Mouse (Mus musculus): ENCODE data around the gene Bcl11b.

GRCm38 (mm10) chr12:107923963-107924362 is 79.4 kb downstream of the Bcl11b start:
- TF ChIP-seq TCF12 (IDR thresholded peaks at IDR 0.05; ENCODE audit: insufficient read depth, poor library complexity, severe bottlenecking), result no peak
- no peak for TF ChIP-seq POLR2A (IDR thresholded peaks at IDR 0.05; ENCODE audit: insufficient read length, low read depth)
- TF ChIP-seq MAX (IDR thresholded peaks at IDR 0.05; ENCODE audit: low read depth), result no peak
- TF ChIP-seq CEBPB (IDR thresholded peaks at IDR 0.05; ENCODE audit: insufficient read depth, poor library complexity, severe bottlenecking), result no peak
- no peak for TF ChIP-seq SRF (IDR thresholded peaks at IDR 0.05; ENCODE audit: control insufficient read depth, insufficient read length, low read depth)
- TF ChIP-seq USF1 (IDR thresholded peaks at IDR 0.05; ENCODE audit: low read depth), result no peak

Data from myocyte (in vitro differentiated cells).